Mouse (Mus musculus) cortical plate, adult 2 months (tissue): ENCODE data around the gene Olfm4. TPM values are rescaled to one million over a fixed set of nuclear protein-coding genes. Genes with fewer than 3 reads are reported as not detected.

ENCODE experiments used
- H3K27ac ChIP-seq: fragments of 200-500 bp; 2 replicates; pipeline ENCODE4 v1.5.1; 2012; ENCODE audit warnings: low read length, control low read depth, inconsistent platforms; ENCODE audit not compliant: insufficient read depth
- H3K4me1 ChIP-seq: fragments of 200-500 bp; 2 replicates; pipeline ENCODE4 v1.6.1; 2011; ENCODE audit warnings: low read length; ENCODE audit not compliant: control insufficient read depth, insufficient read depth
- H3K4me3 ChIP-seq: fragments of 200-500 bp; 2 replicates; pipeline ENCODE4 v1.5.1; 2011; ENCODE audit warnings: mild to moderate bottlenecking, low read length, control low read depth; ENCODE audit not compliant: insufficient read depth
- CTCF ChIP-seq: fragments of 200-500 bp; IDR thresholded peaks from 2 replicates; pipeline ENCODE4 v1.5.1; 2011; ENCODE audit warnings: mild to moderate bottlenecking, control low read depth, low read length; ENCODE audit not compliant: insufficient read depth; ENCODE audit errors: extremely low read depth
- POLR2A ChIP-seq: fragments of 200-500 bp; IDR thresholded peaks from 2 replicates; pipeline ENCODE4 v1.6.1; 2011; ENCODE audit warnings: mild to moderate bottlenecking, low read length, control low read depth; ENCODE audit not compliant: insufficient read depth; ENCODE audit errors: extremely low read depth
- polyA plus RNA-seq: library from polyadenylated mRNA; depleted of rRNA; stranded (reverse); fragments of >200 nt; gene quantifications from 2 replicates; pipeline ENCODE4 v1.2.3, GENCODE M21; 2012; rRNA removed

Gene Olfm4
- polyA plus RNA-seq, result 0.50 and 0.66 TPM in 2 replicates

GRCm38 (mm10) chr14:79983781-79984180 is at the start of gene Olfm4:
Gene Olfm4, plus strand, starts transcription at chr14:79984081.
- H3K27ac ChIP-seq, result no peak within 1 kb of the TSS
- TF ChIP-seq CTCF (no peak), POLR2A (no peak)
- H3K4me1 ChIP-seq, result no peaks in the 10 kb centered on the region
- no peak within 1 kb of the TSS for H3K4me3 ChIP-seq

- Histone ChIP-seq H3K4me1 (no peaks in the 10 kb centered on the region; the same call in 1 of the 2 replicates), H3K4me3 (no peak overlapping the region), H3K27ac (no peak overlapping the region)
- no peak for TF ChIP-seq POLR2A
- no peak for TF ChIP-seq CTCF
These were observed 49.5 kb upstream of the Olfm4 start for GRCm38 (mm10) chr14:79934426-79934825.

- TF ChIP-seq CTCF, result no peak
- no peak overlapping the region for H3K27ac ChIP-seq
- H3K4me1 ChIP-seq, result no peaks in the 10 kb centered on the region; the same call in 1 of the 2 replicates
- no peak overlapping the region for H3K4me3 ChIP-seq
These were observed 46.9 kb upstream of the Olfm4 start for GRCm38 (mm10) chr14:79936879-79937468.

GRCm38 (mm10) chr14:79945876-79946275 is 38.0 kb upstream of the Olfm4 start:
- no peak for TF ChIP-seq POLR2A
- Histone ChIP-seq H3K4me3 (no peak overlapping the region), H3K27ac (no peak overlapping the region), H3K4me1 (no peaks in the 10 kb centered on the region)

GRCm38 (mm10) chr14:79955678-79956077 is 28.2 kb upstream of the Olfm4 start:
- TF ChIP-seq POLR2A, result no peak
- TF ChIP-seq CTCF, result no peak
- no peak overlapping the region for H3K27ac ChIP-seq

GRCm38 (mm10) chr14:79957789-79958487 is 25.9 kb upstream of the Olfm4 start:
- no peak for TF ChIP-seq CTCF
- TF ChIP-seq POLR2A, result no peak
- H3K4me1 ChIP-seq, result no peaks in the 10 kb centered on the region; the same call in 1 of the 2 replicates

More at GRCm38 (mm10) chr14:79955678-79956077, 28.2 kb upstream of the Olfm4 start:
- Histone ChIP-seq H3K4me1 (no peaks in the 10 kb centered on the region), H3K4me3 (no peak overlapping the region)

GRCm38 (mm10) chr14:79961187-79961586 is 22.7 kb upstream of the Olfm4 start:
- TF ChIP-seq POLR2A (no peak), CTCF (no peak)
- Histone ChIP-seq H3K4me1 (no peaks in the 10 kb centered on the region; the same call in 1 of the 2 replicates), H3K4me3 (no peak overlapping the region), H3K27ac (no peak overlapping the region)

More at GRCm38 (mm10) chr14:79957789-79958487, 25.9 kb upstream of the Olfm4 start:
- Histone ChIP-seq H3K4me3 (no peak overlapping the region), H3K27ac (no peak overlapping the region)

- Histone ChIP-seq H3K4me3 (no peak overlapping the region), H3K4me1 (no peaks in the 10 kb centered on the region; the same call in 1 of the 2 replicates), H3K27ac (no peak overlapping the region)
- no peak for TF ChIP-seq POLR2A
- TF ChIP-seq CTCF, result no peak
These were observed 22.3 kb upstream of the Olfm4 start for GRCm38 (mm10) chr14:79961602-79962001.

- H3K27ac ChIP-seq, result no peak overlapping the region
- no peak overlapping the region for H3K4me3 ChIP-seq
- no peak for TF ChIP-seq CTCF
- TF ChIP-seq POLR2A, result no peak
- no peaks in the 10 kb centered on the region; the same call in 1 of the 2 replicates for H3K4me1 ChIP-seq
These were observed 13.7 kb upstream of the Olfm4 start for GRCm38 (mm10) chr14:79970165-79970564.

- Histone ChIP-seq H3K4me3 (no peak overlapping the region), H3K4me1 (no peaks in the 10 kb centered on the region; the same call in 1 of the 2 replicates), H3K27ac (no peak overlapping the region)
- TF ChIP-seq POLR2A (no peak), CTCF (no peak)
These were observed 12.7 kb upstream of the Olfm4 start for GRCm38 (mm10) chr14:79970928-79971738.
